Mouse (Mus musculus) left cerebral cortex, adult 2 months (tissue): ENCODE measurements around the gene Gpsm2. TPM values are rescaled to one million over a fixed set of nuclear protein-coding genes. Genes with fewer than 3 reads are reported as not detected.

Experiments
- DNase-seq, 2 experiments: peaks; one replicate each; pipeline ENCODE4 v3.0.0; 2021 to 2022; ENCODE audit warnings: low spot score in 2 of 2, mixed read lengths in 1 of 2; ENCODE audit errors: extremely low spot score in 1 of 2
- H3K27ac ChIP-seq: fragments of 200-600 bp; 2 replicates; pipeline ENCODE4 v1.8.1; 2022
- H3K4me3 ChIP-seq: fragments of 200-600 bp; 2 replicates; pipeline ENCODE4 v1.8.1; 2022
- CTCF ChIP-seq: fragments of 200-600 bp; IDR thresholded peaks from 2 replicates; pipeline ENCODE4 v1.8.1; 2022; ENCODE audit warnings: antibody characterized with exemption, mild to moderate bottlenecking, moderate library complexity
- intact Hi-C: fragments of 180-260 bp; cut with DNase I; formaldehyde crosslinking; loops from one replicate; pipeline ENCODE4 v1.15.1; 2025
- total RNA-seq, 2 experiments: library from RNA; stranded (reverse); gene quantifications; 2 replicates each; pipeline ENCODE4 v1.2.3; 2021

The Gpsm2 gene
- total RNA-seq, 2 experiments from 2014 or later, result 12.2 to 13.5 TPM

DNA sequence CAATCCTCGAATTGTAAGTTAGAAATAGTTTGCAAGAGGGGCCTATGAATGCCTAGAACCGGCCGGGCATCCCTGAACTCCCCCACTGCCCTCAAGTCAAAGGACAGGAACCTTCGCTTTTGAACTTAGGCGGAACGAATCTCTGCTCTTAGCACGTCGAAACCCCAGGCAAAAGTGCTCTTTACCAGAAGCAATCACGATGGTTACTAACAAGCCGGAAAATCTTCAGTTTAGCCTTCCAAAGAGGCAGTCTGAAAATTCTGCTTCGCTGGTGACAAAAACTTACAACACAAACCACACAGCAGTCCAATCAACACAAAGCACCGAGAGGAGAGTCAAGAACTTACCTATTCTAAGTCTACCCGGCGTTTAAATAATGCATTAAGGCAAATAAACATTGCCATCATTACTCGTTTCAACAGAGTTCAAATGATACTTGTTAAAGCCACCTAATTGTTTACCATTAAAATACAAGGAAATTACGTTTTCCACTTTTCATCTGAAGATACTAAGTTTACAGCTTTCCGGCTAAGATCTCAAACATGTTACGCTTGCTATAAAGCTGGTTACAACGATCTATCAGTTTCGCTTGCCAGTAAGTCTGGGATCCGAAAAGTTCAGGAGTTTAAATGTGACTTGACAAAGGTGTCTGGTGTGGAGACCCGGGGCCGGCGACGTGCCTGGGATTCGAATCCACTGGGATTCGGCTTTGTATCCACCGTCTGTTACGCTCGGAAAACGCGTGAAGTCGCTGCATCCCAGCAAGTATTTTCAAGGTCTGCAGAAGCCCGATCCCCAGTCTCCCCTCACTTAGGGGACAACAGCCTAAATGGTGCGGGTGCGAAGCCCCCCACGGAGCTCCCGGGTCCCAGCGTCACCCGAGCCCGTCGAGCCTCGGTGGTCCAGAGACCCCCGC lies 775 bp downstream of the Gpsm2 start:
- DNase-seq, result peak; percentile 40 to 48
- H3K4me3 ChIP-seq, result peak overlapping the region; percentile 83
- H3K27ac ChIP-seq, result peak overlapping the region; percentile 74
- intact Hi-C loops, result loop anchor here (5.0 kb wide), 1 partner anchor 186 kb away; no protein-coding TSS in a partner anchor
- TF ChIP-seq CTCF, result peak; percentile 12

- DNase-seq, result no peak
- intact Hi-C loops, result loop anchor here (5.0 kb wide), 1 partner anchor 188 kb away; no protein-coding TSS in a partner anchor
- no peak for TF ChIP-seq CTCF
- no peak overlapping the region for H3K27ac ChIP-seq
- H3K4me3 ChIP-seq, result no peak overlapping the region
Observed at GRCm38 (mm10) chr3:108719761-108720160, 2.3 kb downstream of the Gpsm2 start.

DNA sequence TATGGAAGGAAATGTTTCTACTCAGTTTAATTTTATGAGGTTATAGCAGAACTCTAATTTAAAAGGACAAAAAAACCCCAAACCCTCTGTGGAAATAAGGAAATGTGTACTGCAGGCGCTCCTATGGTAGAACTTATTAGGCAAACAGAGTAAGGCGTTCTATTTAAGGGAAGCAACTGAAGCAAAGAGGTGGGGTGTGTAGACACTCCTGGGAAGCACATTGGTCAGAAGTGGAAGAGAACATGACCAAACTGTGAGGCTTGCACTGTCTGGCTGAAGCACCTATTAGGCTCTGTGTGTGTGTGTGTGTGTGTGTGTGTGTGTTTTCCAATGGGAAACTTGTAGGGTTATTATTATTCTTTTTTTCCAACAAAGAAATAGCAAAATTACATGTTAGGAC lies 2.8 kb downstream of the Gpsm2 start:
- H3K4me3 ChIP-seq, result no peak overlapping the region
- no peak overlapping the region for H3K27ac ChIP-seq
- intact Hi-C loops, result no loop called here
- no peak for DNase-seq
- no peak for TF ChIP-seq CTCF

DNA sequence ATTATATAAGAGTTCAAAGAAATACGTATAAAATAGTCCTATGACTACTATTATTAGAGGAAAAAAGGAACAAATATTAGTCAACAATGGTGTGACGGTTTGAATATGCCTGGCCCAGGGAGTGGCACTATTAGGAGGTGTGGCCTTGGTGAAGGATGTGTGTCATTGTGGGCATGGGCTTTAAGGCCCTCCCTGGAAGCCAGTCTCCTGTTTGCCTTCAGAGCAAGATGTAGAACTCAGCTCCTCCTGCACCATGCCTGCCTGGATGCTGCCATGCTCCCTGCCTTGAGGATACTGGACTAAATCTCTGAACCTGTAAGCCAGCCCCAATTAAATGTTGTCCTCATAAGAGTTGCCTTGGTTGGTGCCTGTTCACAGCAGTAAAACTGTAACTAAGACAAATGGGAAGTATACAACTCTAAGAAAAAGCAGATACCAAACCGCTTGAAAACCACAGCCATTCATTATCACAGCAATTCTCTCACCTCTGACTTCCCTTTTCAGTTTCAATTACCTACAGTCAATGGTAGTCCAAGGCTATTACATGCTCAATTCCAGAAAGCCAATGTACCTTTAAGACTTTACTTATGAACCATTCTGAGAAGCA lies 4.1 kb downstream of the Gpsm2 start:
- intact Hi-C loops, result no loop called here
- Histone ChIP-seq H3K27ac (no peak overlapping the region), H3K4me3 (no peak overlapping the region)
- no peak for DNase-seq
- TF ChIP-seq CTCF, result no peak

GRCm38 (mm10) chr3:108714837-108715236 lies 7.3 kb downstream of the Gpsm2 start:
- DNase-seq, result no peak
- H3K4me3 ChIP-seq, result no peak overlapping the region
- intact Hi-C loops, result no loop called here
- H3K27ac ChIP-seq, result no peak overlapping the region
- no peak for TF ChIP-seq CTCF

GRCm38 (mm10) chr3:108713065-108713675 lies 8.9 kb downstream of the Gpsm2 start:
- DNase-seq, result no peak
- intact Hi-C loops, result no loop called here
- Histone ChIP-seq H3K27ac (no peak overlapping the region), H3K4me3 (no peak overlapping the region)
- no peak for TF ChIP-seq CTCF

GRCm38 (mm10) chr3:108711296-108711695 lies 10.8 kb downstream of the Gpsm2 start:
- no peak for DNase-seq
- Histone ChIP-seq H3K27ac (no peak overlapping the region), H3K4me3 (no peak overlapping the region)
- intact Hi-C loops, result no loop called here
- TF ChIP-seq CTCF, result no peak

DNA sequence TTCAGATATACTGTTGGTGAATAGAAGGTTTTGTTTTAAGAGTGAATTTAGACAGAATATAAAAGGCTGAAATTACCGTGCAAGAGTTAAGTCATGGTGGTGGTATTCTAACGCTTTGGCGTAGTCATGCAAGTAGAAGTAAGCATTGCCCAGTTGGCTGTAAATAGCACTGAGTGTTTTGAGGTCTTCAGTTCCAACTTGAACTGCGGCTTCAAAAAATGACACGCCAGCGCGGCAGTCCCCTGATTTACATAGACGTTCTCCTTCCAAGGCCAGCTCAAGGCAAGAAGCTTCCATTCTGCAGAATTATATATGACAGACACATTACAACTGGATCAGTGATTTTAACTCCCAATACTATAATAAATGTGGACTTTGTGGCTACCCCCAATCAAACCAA lies 19.3 kb downstream of the Gpsm2 start:
- TF ChIP-seq CTCF, result no peak
- Histone ChIP-seq H3K27ac (no peak overlapping the region), H3K4me3 (no peak overlapping the region)
- DNase-seq, result no peak
- intact Hi-C loops, result loop anchor here (5.0 kb wide), 1 partner anchor 200 kb away; no protein-coding TSS in a partner anchor

GRCm38 (mm10) chr3:108701256-108701655 lies 20.9 kb downstream of the Gpsm2 start:
- peak; percentile 78 for TF ChIP-seq CTCF

GRCm38 (mm10) chr3:108699786-108700185 lies 22.3 kb downstream of the Gpsm2 start:
- TF ChIP-seq CTCF, result no peak
- Histone ChIP-seq H3K4me3 (no peak overlapping the region), H3K27ac (no peak overlapping the region)
- no peak for DNase-seq
- intact Hi-C loops, result loop anchor here (5.0 kb wide), 1 partner anchor 203 kb away; no protein-coding TSS in a partner anchor

More at GRCm38 (mm10) chr3:108701256-108701655, 20.9 kb downstream of the Gpsm2 start:
- DNase-seq, result no peak
- intact Hi-C loops, result loop anchor here (1.0 to 5.0 kb wide), 2 partner anchors 70 to 201 kb away; no protein-coding TSS in a partner anchor
- H3K27ac ChIP-seq, result no peak overlapping the region
- H3K4me3 ChIP-seq, result no peak overlapping the region

GRCm38 (mm10) chr3:108698662-108699061 lies 23.4 kb downstream of the Gpsm2 start:
- DNase-seq, result no peak
- intact Hi-C loops, result no loop called here
- TF ChIP-seq CTCF, result no peak
- Histone ChIP-seq H3K27ac (no peak overlapping the region), H3K4me3 (no peak overlapping the region)

- no peak overlapping the region for H3K4me3 ChIP-seq
- DNase-seq, result peak; percentile 28 to 29
- H3K27ac ChIP-seq, result no peak overlapping the region
- no peak for TF ChIP-seq CTCF
- intact Hi-C loops, result no loop called here
Observed at GRCm38 (mm10) chr3:108694321-108694720, 27.8 kb downstream of the Gpsm2 start.
